Mouse (Mus musculus): ENCODE results near the gene Sox5. TPM values are rescaled to one million over a fixed set of nuclear protein-coding genes. Genes with fewer than 3 reads are reported as not detected.

Gene Sox5
- total RNA-seq, 2 experiments from 2014 or later = 3.3 to 4.9 TPM

- intact Hi-C loops (cut with DNase I) = no loop called here
- no peak for DNase-seq
Measured at GRCm38 (mm10) chr6:144082297-144082696, 699.5 kb downstream of the Sox5 start.

- intact Hi-C loops (cut with DNase I) = no loop called here
- no peak for DNase-seq
Measured at GRCm38 (mm10) chr6:144077826-144078225, 704.0 kb downstream of the Sox5 start.

DNA sequence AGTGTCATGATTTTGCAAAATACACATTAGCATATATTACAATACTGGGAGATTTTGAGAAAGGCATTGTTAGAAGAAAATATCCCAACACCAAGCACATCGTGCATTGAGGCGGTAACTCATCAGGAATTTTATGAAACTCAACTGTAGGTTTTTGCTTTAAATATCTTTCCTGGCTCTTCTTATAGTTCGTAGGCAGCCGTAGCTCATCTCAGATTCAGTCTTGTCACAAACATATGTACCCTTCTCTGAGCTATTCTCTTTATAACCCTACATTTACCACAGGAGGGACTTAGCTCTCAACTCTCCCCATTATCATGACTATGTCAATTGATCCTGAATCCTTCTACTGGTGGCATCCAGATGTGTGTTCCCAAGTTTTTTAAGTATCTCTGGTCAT is 705.4 kb downstream of the Sox5 start:
- intact Hi-C loops (cut with DNase I) = no loop called here
- no peak for DNase-seq

DNA sequence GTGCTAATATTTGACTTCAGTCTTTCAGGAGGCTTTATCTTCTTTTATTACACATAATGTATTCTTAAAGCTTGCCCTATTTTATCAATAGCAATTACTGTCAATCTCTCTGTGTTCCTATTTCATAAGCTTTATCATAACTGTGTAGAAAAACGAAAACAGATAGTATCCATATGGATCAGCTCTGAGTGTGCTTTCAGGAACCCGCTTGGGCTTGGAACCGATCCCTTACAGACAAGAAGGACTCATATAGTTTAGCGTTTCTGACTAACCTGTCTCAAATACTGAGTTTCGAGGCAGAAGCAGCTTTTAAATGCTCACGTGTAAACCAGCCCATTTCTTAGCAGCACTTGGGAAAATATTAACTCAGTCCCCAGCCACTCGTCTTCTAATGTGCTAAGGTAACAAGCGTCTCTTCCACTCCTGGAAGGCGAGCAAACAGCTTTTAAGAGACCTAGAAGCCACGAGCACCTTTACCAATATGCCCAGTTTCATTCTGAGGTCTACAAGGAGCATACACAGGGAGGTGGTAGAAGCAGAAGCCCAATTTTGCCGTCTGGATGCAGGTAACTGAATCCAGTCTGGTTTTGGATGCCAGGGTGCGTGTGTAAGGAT is 706.3 kb downstream of the Sox5 start:
- intact Hi-C loops (cut with DNase I) = no loop called here
- DNase-seq = no peak

DNA sequence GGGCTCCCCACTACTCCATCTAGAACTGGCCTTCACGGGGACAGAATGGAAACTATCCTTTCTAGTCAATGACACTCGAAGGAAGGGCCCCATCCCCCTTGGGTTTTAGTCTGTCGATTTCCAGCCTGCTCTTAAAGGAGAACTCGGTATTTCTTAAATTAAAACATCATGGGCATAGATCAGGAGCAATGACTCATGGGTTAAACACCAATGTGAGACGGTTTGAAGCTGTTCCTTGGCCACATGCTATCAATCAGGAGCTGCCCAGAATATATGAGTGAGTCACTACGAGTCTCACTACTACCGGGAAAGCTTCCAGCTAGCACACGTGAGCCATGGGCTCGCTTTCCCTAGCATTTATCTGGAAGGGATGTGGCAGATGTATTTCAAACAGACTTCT is 707.0 kb downstream of the Sox5 start:
- intact Hi-C loops (cut with DNase I) = no loop called here
- peak; percentile 22 to 32 for DNase-seq

- intact Hi-C loops (cut with DNase I) = no loop called here
- no peak for DNase-seq
Measured at GRCm38 (mm10) chr6:144070461-144070860, 711.3 kb downstream of the Sox5 start.

DNA sequence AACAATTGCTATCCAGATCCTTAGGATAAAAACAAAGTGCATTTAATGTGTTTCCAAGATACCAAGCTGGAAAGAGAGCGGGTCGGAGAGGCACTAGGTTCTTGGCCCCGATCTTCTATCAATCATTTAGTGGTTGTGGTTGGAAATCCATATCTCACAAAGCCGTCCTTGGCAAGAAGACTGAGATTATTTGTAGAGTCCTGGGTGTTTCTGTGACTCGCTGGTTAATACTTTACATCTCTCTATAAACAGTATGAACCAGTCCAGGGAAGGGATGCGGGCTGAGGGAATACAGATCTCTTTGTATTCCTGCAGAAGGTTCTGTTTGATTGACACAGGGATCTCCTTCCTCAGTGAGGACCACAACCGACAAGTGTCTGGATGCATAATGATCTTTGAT is 714.3 kb downstream of the Sox5 start:
- DNase-seq = no peak
- intact Hi-C loops (cut with DNase I) = no loop called here

DNA sequence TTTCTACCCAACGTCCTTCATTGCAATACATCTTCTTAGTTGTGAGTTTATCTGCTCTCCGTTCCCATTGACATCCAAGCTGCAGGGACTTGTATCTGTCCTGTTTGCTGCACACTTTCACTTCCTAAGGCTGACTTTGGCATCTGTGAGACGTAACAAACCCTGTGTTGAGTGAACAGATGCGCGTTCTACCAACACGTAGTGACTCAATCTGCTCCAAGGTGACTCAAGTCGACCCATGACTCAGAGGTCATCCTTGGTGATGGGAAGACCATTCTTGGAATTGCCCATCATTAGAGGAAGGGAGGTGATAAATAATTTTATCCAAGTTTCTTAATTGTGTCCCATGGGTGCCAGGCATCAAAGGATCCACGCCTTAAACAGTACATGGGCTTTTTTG is 719.3 kb downstream of the Sox5 start:
- no peak for DNase-seq
- intact Hi-C loops (cut with DNase I) = no loop called here

DNA sequence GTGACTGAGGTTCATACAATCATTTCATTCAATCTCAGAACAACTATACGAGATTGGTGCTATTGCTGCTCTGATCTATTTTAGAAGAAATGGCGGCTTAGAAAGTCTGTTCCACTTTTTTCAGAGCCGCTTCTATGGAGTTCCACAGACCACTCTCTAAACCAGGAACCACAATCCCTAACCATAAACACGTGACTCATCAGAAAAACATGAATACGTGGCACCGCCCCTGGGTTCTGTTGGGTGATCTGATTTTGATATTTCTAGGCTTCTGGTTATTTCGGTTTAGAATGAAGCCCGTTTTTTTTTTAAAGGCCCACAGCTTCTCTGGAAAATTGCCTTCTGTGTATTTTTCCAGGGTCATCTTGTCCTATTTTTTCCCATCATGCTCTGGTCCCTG is 720.0 kb downstream of the Sox5 start:
- no peak for DNase-seq

DNA sequence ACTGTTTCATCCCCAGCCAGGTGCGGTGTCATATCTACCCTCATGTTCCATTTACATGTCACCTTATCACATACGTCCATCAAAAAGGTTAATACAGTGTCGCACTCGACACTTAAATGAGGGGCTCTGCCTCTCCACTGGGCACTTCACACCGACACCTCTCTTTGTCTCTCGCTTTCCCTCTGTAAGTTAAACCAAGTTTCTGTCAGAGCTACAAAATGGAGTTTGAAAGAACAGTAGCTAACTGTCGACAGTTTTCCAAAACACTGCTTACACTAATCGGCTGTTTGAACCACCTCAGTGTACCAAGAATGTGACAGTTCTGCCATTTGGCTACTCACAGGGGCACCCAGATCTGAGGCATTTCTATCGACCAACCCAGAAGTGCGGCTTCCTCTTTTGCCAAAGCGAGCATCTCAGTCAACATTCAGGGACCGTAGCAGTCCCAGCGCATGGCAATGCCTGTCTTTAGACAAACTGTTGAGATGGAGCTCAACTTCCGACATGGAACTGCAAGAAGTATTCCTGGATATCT is 724.6 kb downstream of the Sox5 start:
- intact Hi-C loops (cut with DNase I) = no loop called here
- no peak for DNase-seq

More for the DNA sequence above, 720.0 kb downstream of the Sox5 start:
- intact Hi-C loops (cut with DNase I) = no loop called here

DNA sequence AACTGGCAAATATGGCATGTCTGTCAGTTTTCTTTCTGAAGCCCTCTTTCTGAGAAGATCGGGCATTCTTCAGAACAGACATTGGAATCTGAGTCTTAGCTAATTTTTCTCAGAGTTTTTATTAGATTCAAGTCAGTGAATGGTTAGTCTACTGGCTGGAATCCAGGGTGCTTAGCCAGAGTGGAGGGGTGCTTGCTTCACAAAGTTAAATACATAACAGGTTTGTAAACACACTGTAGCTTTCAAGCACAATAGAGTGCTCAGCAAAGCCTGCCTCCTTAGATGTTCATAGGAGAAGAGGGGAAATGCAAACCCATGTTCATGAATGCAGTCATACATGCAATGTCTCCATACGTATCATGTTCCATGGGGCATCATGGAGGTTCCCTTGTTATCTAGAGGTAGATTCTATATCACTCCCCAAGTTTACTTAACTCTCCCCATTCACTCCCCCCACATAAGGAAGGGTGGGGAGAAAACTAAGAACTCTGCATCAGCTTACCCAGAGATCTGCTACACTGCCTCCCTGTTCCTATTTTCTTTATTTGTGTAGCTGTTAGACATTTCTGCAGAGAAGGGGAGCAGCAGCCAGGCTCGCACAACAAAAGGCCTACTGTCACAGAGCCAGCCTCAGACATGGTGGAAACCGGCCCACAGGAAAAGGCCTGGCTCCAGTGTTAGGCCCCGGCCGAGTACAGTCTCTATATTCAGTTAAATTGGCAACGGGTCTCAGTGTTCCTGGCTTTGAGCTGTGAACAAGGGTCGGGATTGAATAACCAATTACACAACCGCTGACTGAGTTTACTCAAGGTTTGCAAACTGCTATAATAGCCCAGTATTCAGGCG is 725.3 kb downstream of the Sox5 start:
- DNase-seq = peak; percentile 60 to 71

DNA sequence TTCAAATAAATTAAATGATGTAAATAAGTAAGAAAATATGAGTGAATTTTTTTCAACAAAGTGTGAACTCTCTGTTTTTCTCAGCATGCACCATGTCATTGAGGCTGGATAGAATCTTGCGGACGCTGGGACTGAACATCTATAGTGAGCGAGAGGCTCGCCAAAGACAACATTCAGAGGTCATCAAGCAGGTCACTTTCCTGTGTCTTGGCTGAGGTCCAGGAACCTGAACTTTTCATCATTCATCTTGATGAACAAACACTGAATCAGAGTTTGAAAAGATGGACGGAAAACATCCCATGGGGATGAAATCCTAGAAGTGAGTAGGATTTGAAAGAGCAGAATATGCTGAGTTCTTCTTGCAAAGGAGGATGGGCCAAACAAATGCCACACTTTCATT is 729.3 kb downstream of the Sox5 start:
- intact Hi-C loops (cut with DNase I) = no loop called here
- DNase-seq = no peak

More for the DNA sequence above, 725.3 kb downstream of the Sox5 start:
- intact Hi-C loops (cut with DNase I) = no loop called here

- intact Hi-C loops (cut with DNase I) = no loop called here
- no peak for DNase-seq
Measured at GRCm38 (mm10) chr6:144051316-144051715, 730.5 kb downstream of the Sox5 start.

DNA sequence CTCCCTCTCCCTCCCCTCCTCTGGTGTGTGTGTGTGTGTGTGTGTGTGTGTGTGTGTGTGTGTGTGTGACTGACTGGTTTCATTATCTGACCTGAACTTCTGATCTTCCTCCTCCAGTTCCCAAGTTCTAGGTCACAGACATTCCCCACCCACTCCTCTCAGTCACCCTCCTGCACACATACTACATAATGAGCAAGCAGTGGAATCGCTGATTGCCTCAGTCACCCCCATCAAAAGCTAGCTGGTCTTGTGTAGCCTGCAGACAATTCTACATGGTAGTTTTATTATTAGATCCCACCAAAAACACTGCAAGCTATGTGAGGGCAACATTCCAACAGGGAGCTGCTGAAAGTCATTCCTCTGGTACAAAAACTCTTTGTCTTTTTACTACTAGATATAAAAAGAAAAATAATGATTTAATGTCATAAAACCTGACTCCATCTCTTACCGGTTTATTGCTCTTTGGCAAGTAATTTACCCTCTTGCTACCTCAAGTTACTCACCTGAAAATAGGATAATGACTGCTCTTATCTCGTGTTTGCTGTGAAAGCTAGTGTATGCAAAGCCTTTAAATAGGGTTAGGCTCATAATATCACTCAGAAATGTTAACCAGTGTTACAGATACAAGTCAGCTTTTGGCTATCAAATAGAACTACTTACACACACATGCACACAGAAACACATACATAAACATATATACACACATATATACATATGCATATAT is 733.4 kb downstream of the Sox5 start:
- DNase-seq = no peak
- intact Hi-C loops (cut with DNase I) = no loop called here

DNA sequence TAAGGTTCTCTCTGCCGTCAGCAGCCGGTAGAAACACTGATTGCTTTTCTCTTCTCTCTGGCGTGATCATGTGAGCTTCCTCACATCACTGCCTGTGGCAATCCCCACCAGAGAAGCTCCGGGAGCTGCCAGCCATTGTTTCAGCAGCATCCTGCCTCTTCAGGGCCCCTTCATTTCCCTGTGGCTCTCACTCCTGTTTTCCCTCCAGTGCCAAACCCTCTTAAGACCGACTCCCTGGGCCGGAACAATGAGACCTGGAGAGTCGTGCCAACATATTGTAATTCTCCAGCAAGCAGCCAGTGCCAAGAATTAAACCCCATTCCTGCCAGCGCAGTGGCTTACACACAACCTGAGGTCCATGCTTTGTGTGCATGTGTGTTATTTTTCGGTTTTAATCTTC is 736.3 kb downstream of the Sox5 start:
- intact Hi-C loops (cut with DNase I) = no loop called here
- DNase-seq = no peak

GRCm38 (mm10) chr6:144044381-144044780 is 737.4 kb downstream of the Sox5 start:
- DNase-seq = no peak
- intact Hi-C loops (cut with DNase I) = no loop called here

GRCm38 (mm10) chr6:144042936-144043335 is 738.8 kb downstream of the Sox5 start:
- intact Hi-C loops (cut with DNase I) = no loop called here

GRCm38 (mm10) chr6:144041941-144042340 is 739.8 kb downstream of the Sox5 start:
- intact Hi-C loops (cut with DNase I) = no loop called here

More at GRCm38 (mm10) chr6:144042936-144043335, 738.8 kb downstream of the Sox5 start:
- no peak for DNase-seq

DNA sequence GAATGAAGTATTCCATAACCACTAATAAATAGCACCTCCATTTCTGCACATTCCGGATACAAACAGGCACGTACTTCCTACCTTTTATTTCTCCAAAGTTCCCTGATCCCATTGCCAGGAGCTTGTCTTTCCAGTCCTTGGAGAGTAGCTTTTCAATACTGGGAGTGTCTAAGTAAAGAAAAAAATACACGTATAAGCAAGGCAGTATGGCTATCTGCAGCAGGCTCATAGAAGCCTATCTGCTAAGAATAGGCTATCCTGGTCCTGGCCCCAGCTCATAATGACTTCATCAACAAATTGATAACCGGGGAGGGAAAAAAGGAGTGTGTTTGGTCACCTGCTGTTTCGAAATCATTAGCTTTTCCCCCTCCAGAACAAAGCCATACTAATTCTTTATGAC is 740.6 kb downstream of the Sox5 start:
- no peak for DNase-seq
- intact Hi-C loops (cut with DNase I) = no loop called here

More at GRCm38 (mm10) chr6:144041941-144042340, 739.8 kb downstream of the Sox5 start:
- DNase-seq = no peak

DNA sequence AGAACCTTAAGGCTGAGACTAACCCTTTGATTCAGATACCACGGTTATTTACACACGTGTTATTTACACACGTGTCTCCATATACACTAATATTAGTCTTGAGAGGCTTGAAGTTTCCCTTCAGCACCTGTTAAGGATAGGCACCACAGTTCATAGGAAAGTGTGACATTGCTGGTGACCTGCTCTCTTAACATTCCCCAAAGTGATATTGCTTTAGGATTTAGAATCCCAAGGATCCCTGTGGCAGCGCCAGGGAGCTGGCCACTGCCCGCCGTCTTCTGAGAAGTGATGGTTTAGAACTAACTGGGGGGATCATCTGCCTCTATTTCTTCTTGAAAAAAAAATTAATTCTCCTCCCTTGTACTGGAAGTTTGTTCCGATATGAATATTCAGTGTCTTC is 741.4 kb downstream of the Sox5 start:
- intact Hi-C loops (cut with DNase I) = no loop called here

GRCm38 (mm10) chr6:144039221-144039620 is 742.6 kb downstream of the Sox5 start:
- DNase-seq = no peak
- intact Hi-C loops (cut with DNase I) = no loop called here

More for the DNA sequence above, 741.4 kb downstream of the Sox5 start:
- no peak for DNase-seq
